Mouse (Mus musculus) cortical plate, adult 2 months (tissue): Measurements from ENCODE around the gene Zfhx3.

Experiments used
- CTCF ChIP-seq: fragments of 200-500 bp; IDR thresholded peaks from 2 replicates; pipeline ENCODE4 v1.5.1; 2011; ENCODE audit warnings: mild to moderate bottlenecking, control low read depth, low read length; ENCODE audit not compliant: insufficient read depth; ENCODE audit errors: extremely low read depth
- POLR2A ChIP-seq: fragments of 200-500 bp; IDR thresholded peaks from 2 replicates; pipeline ENCODE4 v1.6.1; 2011; ENCODE audit warnings: mild to moderate bottlenecking, low read length, control low read depth; ENCODE audit not compliant: insufficient read depth; ENCODE audit errors: extremely low read depth

DNA sequence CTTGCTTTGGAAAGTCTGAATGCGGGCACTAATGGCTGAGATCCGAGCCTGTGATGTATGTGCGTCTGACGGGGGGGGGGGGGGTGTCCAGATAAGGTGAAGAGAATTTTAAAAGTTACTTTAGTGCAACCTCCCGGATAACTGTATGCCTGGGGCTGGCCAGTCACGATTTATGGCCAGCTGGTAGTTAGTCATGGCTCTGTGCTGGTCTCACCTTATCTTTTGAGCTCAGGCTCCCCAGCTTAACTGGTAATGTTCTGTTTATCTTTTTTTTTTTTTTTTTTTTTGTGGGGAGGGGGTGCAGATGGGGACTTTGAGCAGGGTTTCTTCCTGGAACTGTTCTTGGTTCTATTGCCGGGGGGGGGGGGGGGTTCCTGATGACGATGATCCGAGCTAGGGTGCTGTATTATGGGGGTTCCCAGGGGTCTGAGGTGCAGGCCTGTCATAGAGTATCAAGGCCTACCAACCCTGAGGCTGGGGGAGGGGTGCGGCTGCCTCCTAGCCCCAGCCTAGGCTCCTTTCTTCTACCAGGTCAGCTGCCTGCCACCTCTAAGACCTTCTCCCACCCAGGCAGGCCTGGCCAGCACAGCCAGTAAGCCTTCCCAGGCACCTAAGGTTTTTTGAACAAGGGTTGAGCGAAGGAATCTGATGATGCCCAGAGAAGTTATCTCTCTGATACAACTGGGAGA, 782.5 kb downstream of the Zfhx3 start:
- no peak for TF ChIP-seq CTCF
- no peak for TF ChIP-seq POLR2A
